Mouse (Mus musculus) midbrain, embryonic 13.5 days (tissue): Measurements from ENCODE around the gene Cdca8. TPM values are rescaled to one million over a fixed set of nuclear protein-coding genes. Genes with fewer than 3 reads are reported as not detected.

Experiments used
- ATAC-seq: fragments of 200-750 bp; cut with Nextera tagmentation; 2 replicates; pipeline ENCODE4 v1.8.0; 2017; ENCODE audit warnings: mild to moderate bottlenecking, moderate TSS enrichment, moderate library complexity
- H3K27ac ChIP-seq: fragments of 300-500 bp; sonication (generic); 2 replicates; pipeline ENCODE4 v1.5.1; 2015; ENCODE audit warnings: inconsistent platforms, mild to moderate bottlenecking, moderate library complexity
- H3K27me3 ChIP-seq: fragments of 300-500 bp; sonication (generic); 2 replicates; pipeline ENCODE4 v1.6.1; 2015; ENCODE audit warnings: mild to moderate bottlenecking, inconsistent platforms
- H3K36me3 ChIP-seq: fragments of 300-500 bp; sonication (generic); 2 replicates; pipeline ENCODE4 v1.6.1; 2015; ENCODE audit warnings: mild to moderate bottlenecking, inconsistent platforms
- H3K4me1 ChIP-seq: fragments of 300-500 bp; sonication (generic); replicated peaks from 2 replicates; pipeline ENCODE4 v1.6.1; 2015; ENCODE audit warnings: inconsistent platforms
- H3K4me2 ChIP-seq: fragments of 300-500 bp; sonication (generic); replicated peaks from 2 replicates; pipeline ENCODE4 v1.6.1; 2015; ENCODE audit warnings: moderate library complexity, mild to moderate bottlenecking, inconsistent platforms
- H3K4me3 ChIP-seq: fragments of 300-500 bp; sonication (generic); replicated peaks from 2 replicates; pipeline ENCODE4 v1.5.1; 2015; ENCODE audit warnings: mild to moderate bottlenecking, inconsistent platforms
- H3K9ac ChIP-seq: fragments of 300-500 bp; sonication (generic); replicated peaks from 2 replicates; pipeline ENCODE4 v1.6.1; 2015; ENCODE audit warnings: mild to moderate bottlenecking, inconsistent platforms
- H3K9me3 ChIP-seq: fragments of 300-500 bp; sonication (generic); 2 replicates; pipeline ENCODE4 v1.6.1; 2016; ENCODE audit warnings: mild to moderate bottlenecking, inconsistent platforms
- WGBS: fragments of 180-500 bp; shearing (Covaris S2); methylation state at CpG from one replicate; pipeline ENCODE4 v1.1.7; 2015; 5-methylcytosine and 5-hydroxymethylcytosine counted together
- polyA plus RNA-seq: library from polyadenylated mRNA; unstranded; fragments of >200 nt; fragmentation: Nextera tagmentation; extraction: Ambion mirVana; gene quantifications from 2 replicates; pipeline ENCODE4 v1.2.1, GENCODE M21; 2015

The Cdca8 gene
- polyA plus RNA-seq, 1 experiment from 2014 or later = 76.4 TPM

GRCm38 (mm10) chr4:124893769-124894168 is 45.3 kb downstream of the Cdca8 start:
- H3K9me3 ChIP-seq = no peaks in the 10 kb centered on the region
- H3K9ac ChIP-seq = 0 out of 2 replicates have a peak overlapping the region, but pooled peaks have one; percentile 61
- WGBS = 23% methylated on average over 6 of the region's 6 CpGs
- no peaks in the 10 kb centered on the region for H3K36me3 ChIP-seq
- peak overlapping the region; percentile 25; the same call in 1 of the 2 replicates for H3K27ac ChIP-seq
- H3K4me3 ChIP-seq = peak overlapping the region; percentile 48; the same call in 1 of the 2 replicates
- H3K4me1 ChIP-seq = peaks cover 31% of the 10 kb centered on the region
- H3K27me3 ChIP-seq = peaks cover 58% of the 10 kb centered on the region
- 0 out of 2 replicates have a peak, but pooled peaks have one; percentile 12 for ATAC-seq
- peak overlapping the region; percentile 85 for H3K4me2 ChIP-seq

GRCm38 (mm10) chr4:124890831-124891230 is 48.3 kb downstream of the Cdca8 start:
- Histone ChIP-seq H3K9me3 (no peaks in the 10 kb centered on the region), H3K4me3 (no peak overlapping the region), H3K27ac (no peak overlapping the region), H3K9ac (no peak overlapping the region), H3K36me3 (no peaks in the 10 kb centered on the region), H3K27me3 (peaks cover 51% of the 10 kb centered on the region), H3K4me1 (peaks cover 23% of the 10 kb centered on the region), H3K4me2 (no peak overlapping the region)
- no peak for ATAC-seq
- 84% methylated on average over 5 of the region's 5 CpGs for WGBS

- no peak overlapping the region for H3K4me2 ChIP-seq
- H3K4me3 ChIP-seq = no peak overlapping the region
- peaks cover 48% of the 10 kb centered on the region for H3K27me3 ChIP-seq
- WGBS = 86% methylated on average over 2 of the region's 2 CpGs
- H3K9me3 ChIP-seq = no peaks in the 10 kb centered on the region
- no peak overlapping the region for H3K9ac ChIP-seq
- no peak for ATAC-seq
- H3K36me3 ChIP-seq = no peaks in the 10 kb centered on the region
- H3K27ac ChIP-seq = no peak overlapping the region
- H3K4me1 ChIP-seq = peaks cover 18% of the 10 kb centered on the region
These were observed 49.2 kb downstream of the Cdca8 start for GRCm38 (mm10) chr4:124889935-124890334.

GRCm38 (mm10) chr4:124888702-124889101 is 50.4 kb downstream of the Cdca8 start:
- Histone ChIP-seq H3K4me3 (no peak overlapping the region), H3K27ac (no peak overlapping the region), H3K9ac (no peak overlapping the region), H3K4me1 (peaks cover 9% of the 10 kb centered on the region), H3K36me3 (no peaks in the 10 kb centered on the region), H3K27me3 (peaks cover 45% of the 10 kb centered on the region), H3K9me3 (no peaks in the 10 kb centered on the region), H3K4me2 (no peak overlapping the region)
- WGBS = 67% methylated on average over 7 of the region's 7 CpGs
- ATAC-seq = no peak

- Histone ChIP-seq H3K4me3 (peak overlapping the region; percentile 54), H3K9ac (peak overlapping the region; percentile 64), H3K4me2 (peak overlapping the region; percentile 74), H3K36me3 (no peaks in the 10 kb centered on the region), H3K4me1 (peaks cover 39% of the 10 kb centered on the region), H3K27ac (peak overlapping the region; percentile 73), H3K9me3 (peaks cover 6% of the 10 kb centered on the region; the same call in 1 of the 2 replicates), H3K27me3 (peaks cover 46% of the 10 kb centered on the region)
- ATAC-seq = no peak; the same call in none of the 2 replicates
- under 1% methylated on average over 37 of the region's 37 CpGs for whole genome bisulfite sequencing
These were observed 56.9 kb downstream of the Cdca8 start for GRCm38 (mm10) chr4:124882151-124882729.

- H3K4me1 ChIP-seq = peaks cover 39% of the 10 kb centered on the region
- no peaks in the 10 kb centered on the region for H3K36me3 ChIP-seq
- H3K27ac ChIP-seq = peak overlapping the region; percentile 73
- peak overlapping the region; percentile 74 for H3K4me2 ChIP-seq
- peak overlapping the region; percentile 64 for H3K9ac ChIP-seq
- peak overlapping the region; percentile 54 for H3K4me3 ChIP-seq
- peaks cover 46% of the 10 kb centered on the region for H3K27me3 ChIP-seq
- WGBS = under 1% methylated on average over 37 of the region's 37 CpGs
- ATAC-seq = peak; percentile 96
- H3K9me3 ChIP-seq = peaks cover 6% of the 10 kb centered on the region; the same call in 1 of the 2 replicates
These were observed 57.7 kb downstream of the Cdca8 start for GRCm38 (mm10) chr4:124881341-124881908.

GRCm38 (mm10) chr4:124880599-124880998 is 58.5 kb downstream of the Cdca8 start, which contains the start of gene Epha10:
Gene Epha10 (plus strand): TSS chr4:124880899.
- H3K36me3 ChIP-seq = no peaks in the 10 kb centered on the region
- peak within 1 kb of the TSS; percentile 54 for H3K4me3 ChIP-seq
- no peak for ATAC-seq
- peak within 1 kb of the TSS; percentile 64 for H3K9ac ChIP-seq
- H3K9me3 ChIP-seq = peaks cover 6% of the 10 kb centered on the region; the same call in 1 of the 2 replicates
- peaks cover 40% of the 10 kb centered on the region for H3K27me3 ChIP-seq
- WGBS = 6% methylated on average over 11 of the region's 11 CpGs
- H3K4me2 ChIP-seq = peak within 1 kb of the TSS; percentile 74
- peak within 1 kb of the TSS; percentile 73 for H3K27ac ChIP-seq
- H3K4me1 ChIP-seq = peaks cover 39% of the 10 kb centered on the region

GRCm38 (mm10) chr4:124872719-124873118 is 66.4 kb downstream of the Cdca8 start:
- Histone ChIP-seq H3K4me3 (no peak overlapping the region), H3K9me3 (no peaks in the 10 kb centered on the region), H3K27ac (no peak overlapping the region), H3K27me3 (no peaks in the 10 kb centered on the region), H3K4me2 (no peak overlapping the region), H3K36me3 (no peaks in the 10 kb centered on the region), H3K4me1 (no peaks in the 10 kb centered on the region), H3K9ac (no peak overlapping the region)
- WGBS = 96% methylated on average over 1 of the region's 1 CpGs
- ATAC-seq = no peak

Other genes starting within 250 kb of the Cdca8 start
- gene Utp11, start 245.7 kb downstream of the Cdca8 start, polyA plus RNA-seq = 48.3 and 51.1 TPM in 2 replicates
- 2.8 and 3.0 TPM in 2 replicates for gene Fhl3, start 238.6 kb downstream of the Cdca8 start, polyA plus RNA-seq
- 147 and 153 TPM in 2 replicates for gene Sf3a3, start 224.5 kb downstream of the Cdca8 start, polyA plus RNA-seq
- gene Inpp5b, start 197.5 kb downstream of the Cdca8 start, polyA plus RNA-seq = 25.4 and 30.4 TPM in 2 replicates
- gene Mtf1, start 137.2 kb downstream of the Cdca8 start, polyA plus RNA-seq = 14.6 and 15.7 TPM in 2 replicates
- gene Yrdc, start 88.6 kb downstream of the Cdca8 start, polyA plus RNA-seq = 42.8 and 45.1 TPM in 2 replicates
- 70.6 and 77.5 TPM in 2 replicates for gene 1110065P20Rik, start 88.1 kb downstream of the Cdca8 start, polyA plus RNA-seq
- 7.3 and 9.5 TPM in 2 replicates for gene Maneal, start 77.1 kb downstream of the Cdca8 start, polyA plus RNA-seq
- 10.0 and 13.4 TPM in 2 replicates for gene Epha10, start 58.4 kb downstream of the Cdca8 start, polyA plus RNA-seq
- gene 9930104L06Rik, start 2.3 kb downstream of the Cdca8 start, polyA plus RNA-seq = 14.8 and 21.6 TPM in 2 replicates
- gene Rspo1, start 47.1 kb upstream of the Cdca8 start, polyA plus RNA-seq = 3.5 and 7.6 TPM in 2 replicates
- gene Gnl2, start 77.3 kb upstream of the Cdca8 start, polyA plus RNA-seq = 94.8 and 99.1 TPM in 2 replicates
- gene Dnali1, start 126.4 kb upstream of the Cdca8 start, polyA plus RNA-seq = 0.45 and 0.89 TPM in 2 replicates
- gene Snip1, start 127.4 kb upstream of the Cdca8 start, polyA plus RNA-seq = 25.1 and 28.5 TPM in 2 replicates
- 171 and 181 TPM in 2 replicates for gene Meaf6, start 145.8 kb upstream of the Cdca8 start, polyA plus RNA-seq
- 0.06 and 0.31 TPM in 2 replicates for gene Zc3h12a, start 188.5 kb upstream of the Cdca8 start, polyA plus RNA-seq